Mouse (Mus musculus): Measurements from ENCODE around the gene Plekhh1. TPM values are rescaled to one million over a fixed set of nuclear protein-coding genes. Genes with fewer than 3 reads are reported as not detected.

Gene Plekhh1
- polyA plus RNA-seq, 1 experiment from 2014 or later = 3.4 TPM

GRCm38 (mm10) chr12:79092569-79092968 lies 63.6 kb downstream of the Plekhh1 start:
- Histone ChIP-seq H3K4me3 (no peak overlapping the region), H3K9ac (no peak overlapping the region), H3K4me2 (no peak overlapping the region), H3K9me3 (no peaks in the 10 kb centered on the region), H3K27ac (no peak overlapping the region), H3K36me3 (no peaks in the 10 kb centered on the region), H3K4me1 (0 out of 2 replicates have a peak, but pooled peaks cover 3% of the 10 kb centered on the region), H3K27me3 (no peaks in the 10 kb centered on the region)
- ATAC-seq (ENCODE audit: insufficient number of reproducible peaks, low FRiP score, low TSS enrichment, low read depth) = no peak
- whole genome bisulfite sequencing = 47% methylated on average over 4 of the region's 4 CpGs

- whole genome bisulfite sequencing = 64% methylated on average over 3 of the region's 3 CpGs
- Histone ChIP-seq H3K9ac (no peak overlapping the region), H3K27ac (no peak overlapping the region), H3K27me3 (no peaks in the 10 kb centered on the region), H3K4me1 (no peaks in the 10 kb centered on the region), H3K4me3 (no peak overlapping the region), H3K4me2 (no peak overlapping the region), H3K36me3 (no peaks in the 10 kb centered on the region), H3K9me3 (no peaks in the 10 kb centered on the region)
- no peak for ATAC-seq (ENCODE audit: insufficient number of reproducible peaks, low FRiP score, low TSS enrichment, low read depth)
These were observed 68.3 kb downstream of the Plekhh1 start for GRCm38 (mm10) chr12:79097106-79097752.

DNA sequence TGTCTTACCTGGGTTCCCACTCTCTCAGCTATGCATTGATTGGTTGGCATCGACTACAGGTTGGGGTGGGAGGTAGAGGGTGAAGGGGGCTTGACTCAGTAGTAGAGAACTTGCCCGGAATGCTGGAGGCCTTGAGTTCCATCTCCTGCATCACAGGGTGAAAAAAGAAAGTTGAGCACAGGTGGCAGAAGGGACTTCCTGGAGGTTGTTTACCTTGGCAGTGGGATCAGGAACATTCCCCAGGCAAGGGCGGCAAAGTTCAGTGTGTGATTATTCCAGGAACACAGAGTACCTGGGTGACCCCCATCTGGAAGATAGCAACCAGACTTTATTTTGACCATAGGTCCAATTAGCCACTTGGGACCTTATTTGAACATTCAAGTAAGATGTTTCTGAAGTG lies 74.8 kb downstream of the Plekhh1 start:
- Histone ChIP-seq H3K9me3 (no peaks in the 10 kb centered on the region; the same call in 1 of the 2 replicates), H3K4me3 (no peak overlapping the region), H3K27ac (no peak overlapping the region), H3K27me3 (no peaks in the 10 kb centered on the region), H3K9ac (no peak overlapping the region), H3K4me1 (no peaks in the 10 kb centered on the region), H3K4me2 (no peak overlapping the region), H3K36me3 (no peaks in the 10 kb centered on the region)
- WGBS = 70% methylated on average over 3 of the region's 3 CpGs
- no peak for ATAC-seq (ENCODE audit: insufficient number of reproducible peaks, low FRiP score, low TSS enrichment, low read depth)

DNA sequence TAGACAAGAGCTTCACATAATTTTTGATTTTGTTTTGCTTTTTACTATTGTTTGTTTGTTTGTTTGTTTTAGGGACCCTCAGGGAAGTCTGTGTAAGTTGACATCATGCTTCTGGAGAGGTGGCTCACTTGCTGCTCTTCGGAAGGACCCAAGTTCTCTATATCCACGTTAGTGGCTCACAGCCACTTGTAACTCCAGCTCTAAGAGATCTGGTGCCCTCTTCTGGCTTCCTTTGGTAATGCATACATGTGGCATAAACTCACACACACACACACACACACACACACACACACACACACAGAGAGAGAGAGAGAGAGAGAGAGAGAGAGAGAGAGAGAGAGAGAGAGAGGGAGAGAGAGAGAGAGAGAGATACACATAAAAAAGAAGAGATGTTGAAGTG lies 75.6 kb downstream of the Plekhh1 start:
- H3K27me3 ChIP-seq = no peaks in the 10 kb centered on the region
- no peak overlapping the region for H3K4me2 ChIP-seq
- H3K36me3 ChIP-seq = no peaks in the 10 kb centered on the region
- no peaks in the 10 kb centered on the region for H3K4me1 ChIP-seq
- H3K27ac ChIP-seq = no peak overlapping the region
- H3K4me3 ChIP-seq = no peak overlapping the region
- 70% methylated on average over 2 of the region's 2 CpGs for WGBS
- no peaks in the 10 kb centered on the region; the same call in 1 of the 2 replicates for H3K9me3 ChIP-seq
- no peak for ATAC-seq (ENCODE audit: insufficient number of reproducible peaks, low FRiP score, low TSS enrichment, low read depth)
- no peak overlapping the region for H3K9ac ChIP-seq

GRCm38 (mm10) chr12:79105312-79105711 lies 76.3 kb downstream of the Plekhh1 start:
- Histone ChIP-seq H3K9ac (no peak overlapping the region), H3K4me3 (no peak overlapping the region), H3K27ac (no peak overlapping the region), H3K9me3 (no peaks in the 10 kb centered on the region; the same call in 1 of the 2 replicates), H3K27me3 (no peaks in the 10 kb centered on the region), H3K36me3 (no peaks in the 10 kb centered on the region), H3K4me1 (no peaks in the 10 kb centered on the region), H3K4me2 (no peak overlapping the region)
- WGBS = 83% methylated on average over 5 of the region's 5 CpGs
- no peak for ATAC-seq (ENCODE audit: insufficient number of reproducible peaks, low FRiP score, low TSS enrichment, low read depth)

GRCm38 (mm10) chr12:79118991-79119390 lies 90.0 kb downstream of the Plekhh1 start:
- no peaks in the 10 kb centered on the region for H3K27me3 ChIP-seq
- H3K9ac ChIP-seq = no peak overlapping the region
- H3K27ac ChIP-seq = no peak overlapping the region
- no peaks in the 10 kb centered on the region for H3K9me3 ChIP-seq
- 89% methylated on average over 4 of the region's 4 CpGs for WGBS
- H3K4me2 ChIP-seq = no peak overlapping the region
- no peak for ATAC-seq (ENCODE audit: insufficient number of reproducible peaks, low FRiP score, low TSS enrichment, low read depth)
- no peaks in the 10 kb centered on the region for H3K36me3 ChIP-seq
- no peak overlapping the region for H3K4me3 ChIP-seq
- H3K4me1 ChIP-seq = no peaks in the 10 kb centered on the region

DNA sequence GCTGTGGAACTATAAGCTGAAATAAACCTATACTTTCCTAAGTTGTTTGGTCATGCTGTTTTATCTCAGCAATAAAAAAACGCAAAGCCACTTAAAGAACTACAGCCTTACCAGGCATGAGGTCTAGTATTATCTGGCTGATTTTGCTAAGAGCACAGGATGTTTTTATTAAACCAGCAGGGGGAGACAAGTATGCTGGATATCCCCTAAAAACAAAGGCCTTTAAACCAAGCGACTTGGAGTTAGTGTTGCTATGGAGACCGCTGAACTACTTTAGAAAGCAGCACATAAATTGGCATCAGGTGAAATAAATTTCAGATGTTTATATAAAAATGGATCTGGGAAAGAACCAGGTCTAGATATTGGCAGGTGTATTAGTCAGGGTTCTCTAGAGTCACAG lies 93.9 kb downstream of the Plekhh1 start:
- no peak overlapping the region for H3K4me2 ChIP-seq
- H3K27me3 ChIP-seq = no peaks in the 10 kb centered on the region
- WGBS = 27% methylated on average over 3 of the region's 3 CpGs
- H3K4me3 ChIP-seq = no peak overlapping the region
- no peak for ATAC-seq (ENCODE audit: insufficient number of reproducible peaks, low FRiP score, low TSS enrichment, low read depth)
- no peak overlapping the region for H3K27ac ChIP-seq
- H3K36me3 ChIP-seq = no peaks in the 10 kb centered on the region
- no peaks in the 10 kb centered on the region for H3K4me1 ChIP-seq
- H3K9ac ChIP-seq = no peak overlapping the region
- H3K9me3 ChIP-seq = no peaks in the 10 kb centered on the region

GRCm38 (mm10) chr12:79130299-79131177 lies 101.6 kb downstream of the Plekhh1 start, which contains the start of gene Arg2:
TSS of gene Arg2 (plus strand) at chr12:79130777.
- Histone ChIP-seq H3K4me3 (peak within 1 kb of the TSS; percentile 45), H3K4me2 (peak within 1 kb of the TSS; percentile 91), H3K9me3 (no peaks in the 10 kb centered on the region), H3K27ac (no peak within 1 kb of the TSS), H3K9ac (peak within 1 kb of the TSS; percentile 23; the same call in 1 of the 2 replicates), H3K36me3 (no peaks in the 10 kb centered on the region), H3K4me1 (peaks cover 16% of the 10 kb centered on the region), H3K27me3 (peaks cover 42% of the 10 kb centered on the region)
- ATAC-seq (ENCODE audit: insufficient number of reproducible peaks, low FRiP score, low TSS enrichment, low read depth) = 0 out of 2 replicates have a peak, but pooled peaks have one; percentile 65
- WGBS = under 1% methylated on average over 47 of the region's 47 CpGs

Other genes with a start within 250 kb of the Plekhh1 start
- gene Atp6v1d, start 167.5 kb upstream of the Plekhh1 start, polyA plus RNA-seq (2015; fragmentation: Nextera tagmentation; extraction: Ambion mirVana) = 63.8 and 66.9 TPM in 2 replicates
- gene Eif2s1, start 167.3 kb upstream of the Plekhh1 start, polyA plus RNA-seq (2015; fragmentation: Nextera tagmentation; extraction: Ambion mirVana) = 187 and 190 TPM in 2 replicates
- gene Plek2, start 122.2 kb upstream of the Plekhh1 start, polyA plus RNA-seq (2015; fragmentation: Nextera tagmentation; extraction: Ambion mirVana) = 7.3 and 8.7 TPM in 2 replicates
- 5.8 and 6.0 TPM in 2 replicates for gene Tmem229b, start 21.5 kb upstream of the Plekhh1 start, polyA plus RNA-seq (2015; fragmentation: Nextera tagmentation; extraction: Ambion mirVana)
- gene Pigh, start 60.5 kb downstream of the Plekhh1 start, polyA plus RNA-seq (2015; fragmentation: Nextera tagmentation; extraction: Ambion mirVana) = 35.4 and 36.1 TPM in 2 replicates
- 0.70 and 0.72 TPM in 2 replicates for gene Arg2, start 101.6 kb downstream of the Plekhh1 start, polyA plus RNA-seq (2015; fragmentation: Nextera tagmentation; extraction: Ambion mirVana)
- gene Vti1b, start 143.5 kb downstream of the Plekhh1 start, polyA plus RNA-seq (2015; fragmentation: Nextera tagmentation; extraction: Ambion mirVana) = 104 and 113 TPM in 2 replicates
- 26.0 and 26.6 TPM in 2 replicates for gene Rdh11, start 163.1 kb downstream of the Plekhh1 start, polyA plus RNA-seq (2015; fragmentation: Nextera tagmentation; extraction: Ambion mirVana)
- gene Rdh12, start 179.8 kb downstream of the Plekhh1 start, polyA plus RNA-seq (2015; fragmentation: Nextera tagmentation; extraction: Ambion mirVana) = 47.1 and 51.3 TPM in 2 replicates